Mouse (Mus musculus) adrenal gland, postnatal 14 days (tissue): ENCODE measurements at regions not wholly inside any gene's neighbourhood (a gene's known extent, or its start where the extent isn't known, plus 50 kb on each side); places are given as distances from the start of the nearest gene placed in this dataset.

ENCODE experiments used
- DNase-seq: peaks from one replicate; pipeline ENCODE4 v3.0.0; 2021; ENCODE audit warnings: mixed read lengths

DNA sequence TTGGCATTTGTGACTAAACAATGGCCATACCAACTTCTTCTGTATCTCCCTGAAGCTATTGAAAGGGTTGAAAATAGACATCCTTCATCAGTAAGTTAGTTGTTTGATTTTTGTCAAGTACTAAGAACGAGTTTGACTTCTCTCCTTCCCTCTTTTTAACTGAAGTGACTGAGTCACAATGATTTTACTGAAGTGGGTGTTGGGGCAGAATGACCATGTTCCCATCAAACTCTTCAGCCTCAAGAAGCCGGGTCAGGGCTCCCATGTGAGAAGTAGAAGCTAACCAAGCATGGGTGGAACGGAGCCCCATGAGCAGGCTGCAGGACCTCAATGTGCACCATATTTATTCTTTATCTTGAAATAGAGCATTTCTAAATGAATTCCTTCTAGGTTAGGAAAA is 350.7 kb upstream of the Kif2a start:
- DNase-seq = no peak

DNA sequence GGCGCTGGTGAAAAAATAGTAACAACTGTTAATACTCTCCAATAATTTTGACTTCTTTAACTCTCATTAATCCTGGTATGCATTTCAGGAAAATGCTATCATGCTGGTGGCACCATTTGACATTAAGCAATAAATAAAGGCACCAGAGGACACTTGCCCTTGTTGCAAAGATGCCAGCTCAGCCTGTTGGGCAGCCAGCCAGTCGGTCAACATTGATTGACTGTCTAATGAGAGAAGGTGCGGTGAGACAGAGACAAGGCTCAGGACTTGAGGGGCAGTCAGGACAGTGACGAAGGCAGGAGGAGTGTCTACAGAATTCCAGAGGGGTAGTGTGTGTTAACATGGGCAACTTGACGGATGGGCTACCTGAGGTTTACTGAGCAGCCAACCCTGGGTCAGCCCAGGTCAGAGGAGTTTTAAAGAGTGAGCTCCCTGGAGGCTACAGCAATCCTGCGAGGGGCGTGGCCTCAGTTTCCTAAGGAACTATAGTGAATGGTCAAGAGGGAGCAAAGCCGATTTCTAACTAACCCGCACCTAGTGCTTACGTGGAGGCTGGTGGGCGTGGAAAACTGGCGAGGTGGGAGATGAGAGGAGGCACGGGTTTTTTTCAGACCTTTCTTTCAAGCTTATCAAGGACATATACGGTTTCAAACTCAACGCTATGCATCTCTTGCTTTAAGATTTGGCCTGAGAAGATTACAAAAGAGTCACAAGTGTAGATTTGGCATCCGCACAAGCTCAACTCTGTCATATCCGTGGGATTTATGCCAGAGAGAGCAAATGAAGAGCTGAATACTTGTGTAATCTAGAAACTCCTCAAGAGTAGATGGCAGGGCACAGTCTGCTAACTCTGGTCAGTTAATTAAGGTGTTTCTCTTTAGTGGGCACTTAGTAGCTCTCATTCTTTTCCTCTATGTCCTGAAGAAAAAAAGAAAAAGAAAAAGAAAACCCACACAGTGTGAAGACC is 350.0 kb upstream of the Kif2a start:
- peak; percentile 92 for DNase-seq

DNA sequence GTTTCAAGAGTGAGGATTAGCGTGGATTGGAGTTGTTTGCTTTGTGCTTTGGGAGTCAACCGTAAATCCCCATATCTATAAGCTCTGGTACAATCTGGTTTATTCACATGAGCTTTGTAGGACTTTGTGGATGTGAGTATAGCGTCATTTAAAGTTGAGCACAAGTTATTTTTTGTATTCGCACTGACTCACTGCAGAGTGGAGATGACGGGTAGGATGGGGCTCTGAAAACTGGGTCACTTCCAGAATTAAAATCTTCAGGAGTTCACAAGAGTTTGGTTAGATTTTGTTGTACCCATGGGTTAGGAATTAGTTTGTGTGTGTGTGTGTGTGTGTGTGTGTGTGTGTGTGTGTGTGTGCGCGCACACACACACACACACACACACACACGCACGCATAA is 345.7 kb upstream of the Kif2a start:
- no peak for DNase-seq

- DNase-seq = peak; percentile 21
Observed at GRCm38 (mm10) chr13:107365766-107366165, 343.8 kb upstream of the Kif2a start.

- no peak for DNase-seq
Observed at GRCm38 (mm10) chr13:107365241-107365640, 343.3 kb upstream of the Kif2a start.

DNA sequence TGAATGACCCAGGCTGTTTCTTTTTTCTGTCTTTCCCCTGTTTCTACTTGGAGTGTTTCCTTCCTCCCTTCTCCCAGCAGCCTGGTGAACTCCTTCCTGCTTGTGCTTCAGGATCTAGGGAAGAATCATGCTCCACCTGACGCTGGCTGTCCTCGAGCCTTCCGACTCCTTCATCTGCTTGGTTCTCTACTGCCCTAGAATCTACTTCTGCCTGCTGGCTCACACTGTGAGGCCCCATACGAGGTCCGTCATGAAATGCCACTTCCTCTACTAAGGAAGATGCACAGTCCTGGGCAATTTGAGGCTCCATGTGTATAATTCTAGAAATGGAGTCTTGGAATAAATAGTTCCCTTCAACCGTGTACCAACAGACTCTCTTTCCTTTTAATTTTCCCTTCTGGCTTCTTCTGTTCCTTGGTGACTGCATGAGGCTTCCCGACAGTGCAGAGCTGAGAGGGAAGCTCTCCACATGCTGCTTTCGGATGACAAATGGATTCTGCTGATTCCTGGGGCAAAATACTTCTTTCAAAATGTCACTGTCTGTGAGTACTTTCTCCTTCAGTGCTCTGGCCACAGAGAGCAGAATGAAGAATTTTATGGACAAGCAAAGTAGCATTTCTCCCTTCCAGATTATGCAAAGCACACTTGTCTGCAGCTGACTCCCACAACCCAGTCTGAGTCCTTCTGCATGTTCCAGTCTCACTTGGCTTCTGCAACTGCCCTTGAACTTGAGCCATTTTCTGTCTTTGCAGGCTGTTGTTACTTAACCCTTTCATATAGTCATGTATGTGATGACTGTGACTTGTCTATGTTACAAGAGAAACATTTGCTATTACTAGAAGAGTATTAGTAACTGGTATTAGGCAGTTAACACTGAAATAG is 341.1 kb upstream of the Kif2a start:
- DNase-seq = peak; percentile 54

DNA sequence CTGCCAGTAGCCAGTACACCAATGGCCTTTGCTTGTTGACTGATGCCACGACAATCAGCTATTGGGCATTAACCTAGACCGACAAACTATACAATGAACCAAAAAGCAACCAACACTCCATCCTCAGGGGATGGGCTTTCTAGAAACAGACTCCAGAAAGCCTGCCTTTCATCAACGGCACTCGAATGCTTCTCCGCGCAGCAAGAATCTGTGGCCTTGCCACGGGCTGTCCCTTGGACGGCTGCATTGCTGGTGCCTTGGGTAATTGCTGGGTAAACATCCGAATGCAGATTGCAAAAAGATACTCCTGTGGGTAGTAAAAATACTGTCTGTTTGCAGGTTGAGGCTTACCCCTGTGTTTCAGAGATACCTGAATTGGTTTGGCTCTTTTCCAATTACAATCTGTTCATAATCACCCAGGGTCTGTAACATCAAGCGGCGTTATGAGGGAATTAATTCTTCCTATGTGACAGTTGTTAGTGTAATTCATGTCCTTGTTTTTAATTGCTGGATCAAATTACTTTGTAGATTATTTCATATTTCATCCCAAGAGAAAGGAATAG is 319.0 kb upstream of the Kif2a start:
- DNase-seq = no peak

DNA sequence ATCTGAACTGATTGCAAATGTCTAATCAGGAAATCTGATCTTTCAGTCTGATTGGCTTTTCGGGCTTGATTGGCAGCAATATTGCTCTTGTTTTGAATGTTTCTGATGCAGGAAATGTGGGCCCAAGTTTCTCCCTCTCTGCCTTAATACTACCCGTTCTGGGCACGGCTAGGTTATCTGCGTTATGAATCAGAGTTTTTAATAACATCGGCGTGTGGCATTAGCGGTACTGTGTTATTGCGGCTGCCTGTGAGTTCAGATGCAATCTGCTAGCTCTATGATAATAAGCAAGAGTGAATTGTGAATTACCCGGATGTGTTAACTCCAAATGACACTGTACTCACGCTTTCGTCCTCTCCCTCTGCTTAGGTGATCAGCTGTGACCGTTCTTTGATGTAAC is 316.2 kb upstream of the Kif2a start:
- DNase-seq = no peak

GRCm38 (mm10) chr13:107337111-107337510 is 315.2 kb upstream of the Kif2a start:
- no peak for DNase-seq

GRCm38 (mm10) chr13:107329348-107329747 is 307.4 kb upstream of the Kif2a start:
- no peak for DNase-seq

DNA sequence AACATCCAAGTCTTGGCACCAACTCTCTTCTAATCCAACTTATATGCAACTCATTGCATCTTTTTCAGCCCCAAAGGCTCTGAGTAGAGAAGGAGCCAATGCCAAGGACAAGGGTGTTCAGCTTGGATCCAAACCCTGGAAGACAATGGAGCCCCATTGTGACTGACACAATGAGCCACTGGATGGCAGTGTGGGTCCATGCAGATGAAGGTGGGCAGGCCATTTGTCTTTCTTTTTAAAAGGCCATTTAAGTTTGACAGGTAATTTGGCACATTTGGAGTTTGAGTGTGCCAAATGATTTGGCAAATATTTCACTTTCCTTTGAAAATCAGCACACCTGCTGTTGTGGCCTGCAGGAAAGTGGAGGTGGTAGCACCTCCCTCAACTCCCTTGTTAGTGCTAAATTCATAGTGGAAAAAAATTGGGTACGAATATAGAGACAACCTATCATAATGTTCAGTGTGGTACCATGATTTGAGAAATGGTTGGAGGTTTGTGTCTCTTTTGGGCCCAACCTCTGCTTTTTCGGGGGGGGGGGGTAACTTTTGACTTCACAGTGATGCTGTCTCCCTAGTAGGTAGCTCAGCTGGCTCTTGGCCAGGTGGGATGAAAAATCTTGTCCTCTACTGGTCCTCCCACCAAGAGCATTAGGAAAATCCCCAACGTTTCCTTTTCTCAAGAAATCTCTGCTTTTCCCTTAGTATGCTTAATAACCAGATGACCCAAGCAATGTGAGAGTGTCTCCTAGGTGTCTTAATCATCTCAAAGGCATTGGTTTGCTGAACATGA is 304.0 kb upstream of the Kif2a start:
- peak; percentile 79 for DNase-seq

GRCm38 (mm10) chr13:107314746-107315145 is 292.8 kb upstream of the Kif2a start:
- no peak for DNase-seq

GRCm38 (mm10) chr13:107308958-107309639 is 287.2 kb upstream of the Kif2a start:
- DNase-seq = no peak

- no peak for DNase-seq
Observed at GRCm38 (mm10) chr13:107308404-107308803, 286.5 kb upstream of the Kif2a start.

DNA sequence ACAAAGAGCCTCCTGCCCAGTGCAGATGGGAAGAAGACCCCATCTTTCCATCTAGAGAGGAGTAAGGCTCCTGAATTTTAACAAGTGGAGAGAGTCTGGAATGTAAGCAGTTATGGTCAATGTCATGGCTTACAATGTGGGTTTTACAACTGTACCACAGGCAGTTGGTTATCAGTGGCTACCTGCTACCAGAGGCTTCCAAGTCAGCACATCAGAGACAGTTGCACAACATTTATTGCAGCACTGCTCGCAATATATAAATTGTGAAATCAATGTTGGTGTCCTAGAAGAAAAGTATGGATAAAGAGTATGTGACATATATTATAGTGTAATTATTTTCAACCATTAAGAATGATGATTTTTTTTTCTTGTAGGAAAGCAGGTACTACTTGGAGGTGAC is 285.0 kb upstream of the Kif2a start:
- no peak for DNase-seq

DNA sequence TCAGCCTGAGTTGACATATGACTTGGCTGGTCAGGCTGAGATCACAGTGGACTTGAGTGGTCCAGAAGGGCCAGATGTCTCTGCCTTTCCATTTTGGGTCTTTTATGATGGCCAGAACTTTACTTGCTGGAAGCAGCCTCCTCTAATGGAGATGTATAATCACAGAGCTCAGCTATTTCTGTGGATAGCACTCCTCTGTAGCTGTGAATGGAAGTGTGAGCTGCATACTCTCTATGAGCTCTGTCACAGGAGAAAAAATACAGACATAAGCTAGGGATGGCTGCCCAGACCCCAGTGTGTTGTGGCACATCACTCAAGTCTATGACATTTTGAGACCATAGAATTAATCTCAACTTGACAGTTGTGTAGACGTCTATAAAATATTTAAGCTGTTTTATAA is 284.3 kb upstream of the Kif2a start:
- DNase-seq = no peak

- DNase-seq = no peak
Observed at GRCm38 (mm10) chr13:107305738-107306137, 283.8 kb upstream of the Kif2a start.

- no peak for DNase-seq
Observed at GRCm38 (mm10) chr13:107303878-107304277, 282.0 kb upstream of the Kif2a start.

- DNase-seq = no peak
Observed at GRCm38 (mm10) chr13:107303322-107303721, 281.4 kb upstream of the Kif2a start.

DNA sequence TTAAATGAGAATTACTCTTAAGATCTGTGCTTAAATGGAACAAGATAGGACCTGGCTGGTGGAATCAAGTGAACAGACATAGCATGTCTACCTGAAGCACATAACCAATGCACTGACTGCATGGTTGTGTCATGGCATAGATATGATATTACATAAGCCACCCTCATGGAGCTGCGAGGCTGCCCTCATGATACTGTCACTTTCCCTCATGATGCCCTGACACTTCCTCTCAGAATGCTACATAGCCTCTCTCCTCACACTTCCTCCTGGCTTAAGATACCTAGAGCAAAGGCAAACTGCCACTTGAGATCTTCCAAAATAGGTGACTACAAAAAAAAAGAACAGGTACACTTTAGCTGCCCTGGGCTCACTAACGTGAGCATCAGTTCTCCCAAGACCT is 278.9 kb upstream of the Kif2a start:
- no peak for DNase-seq

GRCm38 (mm10) chr13:107264581-107264980 is 242.7 kb upstream of the Kif2a start:
- no peak for DNase-seq
